Mouse (Mus musculus) brain, embryonic 14.5 days (tissue): ENCODE measurements around the gene Olfr1131. TPM values are rescaled to one million over a fixed set of nuclear protein-coding genes. Genes with fewer than 3 reads are reported as not detected.
"Not testable (repeated sequence)": the region's sequence is repeated elsewhere in the genome, so short reads cannot be mapped to it uniquely, and the experiment has no call there.

ENCODE experiments used
- DNase-seq: peaks from one replicate; pipeline ENCODE4 v3.0.0-alpha.2; 2011; ENCODE audit warnings: low read depth
- CTCF ChIP-seq: fragments of 200-500 bp; IDR thresholded peaks from 2 replicates; pipeline ENCODE4 v1.5.1; 2012; ENCODE audit warnings: inconsistent platforms, mild to moderate bottlenecking, moderate library complexity, borderline replicate concordance; ENCODE audit not compliant: insufficient read depth, insufficient read length; ENCODE audit errors: extremely low read depth
- POLR2A ChIP-seq: fragments of 200-500 bp; IDR thresholded peaks from 2 replicates; pipeline ENCODE4 v1.6.1; 2012; ENCODE audit warnings: mild to moderate bottlenecking, inconsistent platforms, borderline replicate concordance; ENCODE audit not compliant: poor library complexity, insufficient read depth, insufficient read length, severe bottlenecking; ENCODE audit errors: extremely low read depth
- polyA plus RNA-seq: library from polyadenylated mRNA; depleted of rRNA; stranded (reverse); fragments of >200 nt; gene quantifications from 2 replicates; pipeline ENCODE4 v1.2.3, GENCODE M21; 2012; rRNA removed

Gene Olfr1131
- polyA plus RNA-seq = not detected in 2 replicates

- TF ChIP-seq POLR2A = no peak
- no peak for TF ChIP-seq CTCF
- no peak for DNase-seq
Observed at GRCm38 (mm10) chr2:87626804-87627203, at the start of gene Olfr1131. Gene Olfr1131 (plus strand): TSS chr2:87627104.

DNA sequence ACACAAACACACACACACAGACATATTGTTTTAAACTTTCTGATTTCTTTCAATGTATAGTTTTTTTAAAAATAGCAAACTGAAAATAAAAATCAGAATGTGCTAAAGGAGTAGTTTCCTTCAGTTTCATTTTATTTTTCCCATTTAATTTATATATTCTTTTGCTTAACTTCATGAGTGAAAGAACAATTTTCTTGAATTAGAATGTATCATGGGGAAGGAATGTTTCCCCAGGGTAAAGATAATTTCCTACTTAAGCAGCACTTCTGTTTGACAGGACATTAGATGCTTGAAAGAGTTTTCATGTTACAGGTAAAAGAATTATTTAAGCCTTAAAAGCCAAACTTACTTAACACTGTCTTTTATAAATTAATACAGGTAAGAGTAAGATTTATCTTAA is 21.0 kb upstream of the Olfr1131 start, which contains the start of gene Olfr1130:
TSS of gene Olfr1130 (plus strand) at position 301 of the 400 bp plus-strand sequence.
- DNase-seq = not testable (repeated sequence)

GRCm38 (mm10) chr2:87637435-87637834 is 10.5 kb downstream of the Olfr1131 start, which contains the start of gene Olfr1132:
Gene Olfr1132 (minus strand): TSS chr2:87637535.
- TF ChIP-seq POLR2A = no peak
- no peak for TF ChIP-seq CTCF
- DNase-seq = no peak

DNA sequence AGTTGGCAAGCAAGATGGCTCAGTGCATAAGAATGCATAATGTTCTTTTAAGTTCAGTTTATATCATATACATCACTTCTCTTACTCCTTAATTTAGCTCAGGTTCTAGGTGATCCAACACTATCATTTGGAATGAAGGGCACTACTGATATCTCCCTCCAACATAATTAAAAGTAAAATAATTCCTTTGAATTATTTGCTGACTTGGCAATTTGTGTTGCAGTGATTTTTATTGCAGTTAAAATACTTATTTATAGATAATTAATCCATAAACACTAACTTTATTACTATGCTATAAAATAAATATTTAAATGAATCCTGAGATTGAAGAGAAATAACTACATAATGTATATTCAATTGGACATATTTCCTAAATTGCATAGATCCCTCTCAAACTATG is 15.5 kb downstream of the Olfr1131 start:
- no peak for DNase-seq
- TF ChIP-seq POLR2A = no peak
- no peak for TF ChIP-seq CTCF

DNA sequence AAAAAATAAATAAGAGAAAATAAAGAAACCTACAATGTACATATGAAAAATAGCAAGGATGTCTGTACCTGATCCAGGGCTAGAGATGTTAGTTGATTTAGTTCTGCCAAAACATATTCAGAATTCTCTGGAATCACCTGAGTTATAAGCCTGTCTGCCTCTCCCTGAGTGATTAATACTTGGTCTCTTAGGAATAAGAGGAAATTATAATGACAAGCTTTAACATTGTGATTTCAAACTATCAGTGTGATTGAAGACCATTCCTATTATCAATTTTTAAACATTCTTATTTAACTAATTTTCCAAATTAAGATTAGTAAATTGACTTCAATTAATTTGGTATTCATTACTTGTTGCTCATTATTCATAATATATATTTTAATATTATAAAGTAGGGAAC is 20.4 kb downstream of the Olfr1131 start, which contains the start of gene Olfr1133:
TSS of gene Olfr1133 (minus strand) at position 101 of the 400 bp plus-strand sequence.
- no peak for DNase-seq
- TF ChIP-seq POLR2A (no peak), CTCF (no peak)

DNA sequence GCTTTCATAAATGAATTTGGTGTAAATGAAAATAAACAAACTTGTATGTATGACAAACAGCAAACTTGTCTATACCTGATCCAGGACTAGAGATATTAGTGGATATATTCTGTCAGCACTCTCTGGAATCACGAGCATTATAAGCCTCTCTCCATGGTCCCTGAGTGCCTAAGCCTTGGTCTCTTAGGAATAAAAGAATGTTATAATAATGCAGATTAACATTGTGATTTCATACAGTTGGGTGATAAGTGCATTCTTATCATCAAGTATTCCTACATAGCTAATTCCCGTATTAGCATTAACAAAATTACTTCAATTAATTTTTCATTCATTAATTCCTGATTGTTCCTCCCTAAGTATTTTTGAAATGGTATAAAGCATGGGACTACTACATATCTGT is 31.5 kb downstream of the Olfr1131 start, which contains the start of gene Olfr1134:
TSS of gene Olfr1134 (minus strand) at position 101 of the 400 bp plus-strand sequence.
- no peak for TF ChIP-seq POLR2A
- DNase-seq = no peak

DNA sequence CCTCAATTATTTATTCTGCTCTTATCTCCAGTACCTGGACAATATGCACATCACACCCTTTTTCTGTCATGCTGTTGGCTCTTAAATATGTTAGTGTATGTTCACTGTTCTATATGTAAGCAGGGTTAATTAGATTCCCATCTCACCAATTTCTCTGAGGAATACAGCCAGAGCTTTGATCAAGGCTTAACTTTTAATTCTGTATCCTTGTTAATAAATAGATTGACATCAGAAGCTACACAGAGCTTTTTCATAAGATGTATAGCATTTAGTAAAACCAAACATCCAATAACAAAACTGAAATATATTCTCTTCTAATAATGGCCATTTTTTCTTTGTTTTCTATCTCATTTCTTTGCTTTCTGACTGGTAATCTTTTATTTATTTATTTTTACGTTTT is 46.7 kb downstream of the Olfr1131 start, which contains the start of gene Olfr1135:
TSS of gene Olfr1135 (minus strand) at position 101 of the 400 bp plus-strand sequence.
- no peak for DNase-seq
- TF ChIP-seq POLR2A (no peak), CTCF (no peak)

Other genes starting within 250 kb of the Olfr1131 start
- gene Olfr1122, start 241.3 kb upstream of the Olfr1131 start, polyA plus RNA-seq = not detected in 2 replicates
- not detected in 2 replicates for gene Olfr1123, start 210.5 kb upstream of the Olfr1131 start, polyA plus RNA-seq
- gene Olfr1124, start 196.8 kb upstream of the Olfr1131 start, polyA plus RNA-seq = not detected in 2 replicates
- gene Olfr1126, start 173.1 kb upstream of the Olfr1131 start, polyA plus RNA-seq = not detected in 2 replicates
- gene Pramel7, start 130.0 kb upstream of the Olfr1131 start, polyA plus RNA-seq = not detected in 2 replicates
- not detected in 2 replicates for gene Pramel6, start 120.5 kb upstream of the Olfr1131 start, polyA plus RNA-seq
- gene Olfr153, start 95.3 kb upstream of the Olfr1131 start, polyA plus RNA-seq = not detected in 2 replicates
- gene Olfr1128, start 81.6 kb upstream of the Olfr1131 start, polyA plus RNA-seq = not detected in 2 replicates
- not detected in 2 replicates for gene Olfr1129, start 53.2 kb upstream of the Olfr1131 start, polyA plus RNA-seq
- gene Olfr1130, start 20.9 kb upstream of the Olfr1131 start, polyA plus RNA-seq = not detected in 2 replicates
- not detected in 2 replicates for gene Olfr1132, start 10.4 kb downstream of the Olfr1131 start, polyA plus RNA-seq
- not detected in 2 replicates for gene Olfr1133, start 20.3 kb downstream of the Olfr1131 start, polyA plus RNA-seq
- not detected in 2 replicates for gene Olfr1134, start 31.4 kb downstream of the Olfr1131 start, polyA plus RNA-seq
- gene Olfr1135, start 46.6 kb downstream of the Olfr1131 start, polyA plus RNA-seq = not detected in 2 replicates
- gene Olfr1136, start 66.8 kb downstream of the Olfr1131 start, polyA plus RNA-seq = not detected in 2 replicates
- not detected in 2 replicates for gene Olfr1137, start 86.1 kb downstream of the Olfr1131 start, polyA plus RNA-seq
- not detected in 2 replicates for gene Olfr1138, start 112.9 kb downstream of the Olfr1131 start, polyA plus RNA-seq
- gene Olfr1140, start 116.6 kb downstream of the Olfr1131 start, polyA plus RNA-seq = not detected in 2 replicates
- not detected in 2 replicates for gene Olfr1141, start 126.9 kb downstream of the Olfr1131 start, polyA plus RNA-seq
- not detected in 2 replicates for gene Olfr152, start 152.4 kb downstream of the Olfr1131 start, polyA plus RNA-seq
- not detected in 2 replicates for gene Olfr1143, start 173.5 kb downstream of the Olfr1131 start, polyA plus RNA-seq
- not detected in 2 replicates for gene Olfr1145, start 182.7 kb downstream of the Olfr1131 start, polyA plus RNA-seq
- gene Olfr1148, start 203.4 kb downstream of the Olfr1131 start, polyA plus RNA-seq = not detected in 2 replicates
- not detected in 2 replicates for gene Olfr1150-ps1, start 216.9 kb downstream of the Olfr1131 start, polyA plus RNA-seq
- gene Olfr1151, start 228.8 kb downstream of the Olfr1131 start, polyA plus RNA-seq = not detected in 2 replicates
- not detected in 2 replicates for gene Olfr1152, start 239.4 kb downstream of the Olfr1131 start, polyA plus RNA-seq